Mouse (Mus musculus): ENCODE measurements around the gene Col6a1. TPM values are rescaled to one million over a fixed set of nuclear protein-coding genes. Genes with fewer than 3 reads are reported as not detected.
A peak's percentile ranks its signal among the peaks of the same experiment; 100 is the strongest.
"Not testable (repeated sequence)": the region's sequence is repeated elsewhere in the genome, so short reads cannot be mapped to it uniquely, and the experiment has no call there.

Col6a1 gene
- 10 to 100 TPM; 40.5 to 44.3 TPM for total RNA-seq (2021)
- long read RNA-seq, experiment 1, partial matches to known transcripts: 12 of 25 reads
- long read RNA-seq, experiment 1, other reads (novel, unspliced or antisense): 13 of 25 reads
- long read RNA-seq, experiment 2, partial matches to known transcripts: 12 of 43 reads
- long read RNA-seq, experiment 2, other reads (novel, unspliced or antisense): 31 of 43 reads

DNA sequence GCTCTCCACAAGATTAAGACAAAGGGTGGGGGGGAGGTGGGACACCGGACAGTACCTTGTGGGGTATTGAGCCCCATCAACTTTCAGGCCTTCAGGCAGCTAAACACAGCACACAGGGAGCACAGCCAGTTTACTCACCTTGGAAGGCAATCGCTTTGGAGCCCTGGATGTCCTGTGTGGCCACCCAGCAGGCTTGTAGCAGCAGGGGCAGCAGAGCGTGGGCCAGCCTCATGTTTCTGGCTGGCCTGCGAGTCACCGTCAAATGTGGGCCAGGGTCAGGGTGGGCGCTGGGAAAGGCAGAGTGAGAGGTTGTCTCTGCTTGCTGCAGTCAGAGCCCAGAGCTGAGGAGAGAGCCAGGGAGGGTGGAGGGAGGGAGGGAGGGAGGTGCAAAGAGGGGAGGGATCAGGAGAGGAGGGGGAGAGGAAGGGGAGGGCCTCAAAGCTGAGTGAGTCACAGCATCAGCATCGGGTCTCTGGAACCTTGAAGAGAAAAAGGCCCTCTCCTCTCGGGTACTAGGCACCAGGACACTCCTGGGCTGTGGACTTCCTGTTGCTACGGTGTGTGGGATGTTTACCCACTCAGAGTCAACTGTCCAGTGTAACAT lies at the start of gene Col6a1:
TSS of gene Col6a1 (minus strand) at position 487 of the 604 bp plus-strand sequence.
- intact Hi-C loops (cut with DNase I): no loop called here
- no peak for DNase-seq (ENCODE audit: low spot score in 2 of 2)

DNA sequence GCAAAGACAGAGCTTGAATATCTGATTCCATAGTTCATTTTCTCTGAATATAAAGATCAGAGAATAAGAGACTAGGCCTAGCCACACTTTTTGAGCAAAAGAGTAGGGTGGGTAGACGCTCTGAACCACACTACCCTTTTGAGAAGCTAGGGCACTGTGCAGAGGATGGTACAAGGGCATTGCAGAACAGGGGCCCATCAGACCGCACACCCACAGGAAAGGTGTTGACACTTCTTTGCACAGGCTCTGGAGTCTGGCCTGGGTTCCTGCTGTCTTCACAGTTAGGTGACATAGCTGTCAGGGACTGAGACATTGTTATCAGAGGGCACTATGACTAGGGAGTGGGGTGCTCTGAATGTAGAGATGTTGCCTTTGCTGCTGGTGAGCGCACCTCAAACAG lies 45.7 kb upstream of the Col6a1 start:
- DNase-seq (ENCODE audit: low spot score in 2 of 2): no peak
- intact Hi-C loops (cut with DNase I): no loop called here

DNA sequence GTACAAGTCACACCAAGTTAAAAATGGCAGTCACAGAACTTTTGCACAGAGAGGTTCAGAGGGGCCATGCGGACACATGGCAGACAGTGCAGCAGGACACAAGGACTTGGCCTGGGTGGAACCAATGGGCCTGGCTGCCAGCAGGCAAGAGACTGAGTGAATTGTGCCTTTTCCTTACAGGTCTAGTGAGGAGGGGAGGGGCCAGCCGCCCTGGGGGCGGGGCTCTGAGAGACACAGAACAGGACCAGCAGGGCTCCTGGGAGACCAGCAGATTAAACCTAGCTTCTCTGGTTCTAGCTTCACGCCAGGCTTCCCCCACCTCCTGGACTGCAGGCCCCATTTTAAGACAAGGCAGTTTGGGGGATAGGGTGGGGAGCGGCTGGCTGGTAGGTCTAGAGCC lies 45.1 kb upstream of the Col6a1 start:
- intact Hi-C loops (cut with DNase I): no loop called here
- no peak for DNase-seq (ENCODE audit: low spot score in 2 of 2)

DNA sequence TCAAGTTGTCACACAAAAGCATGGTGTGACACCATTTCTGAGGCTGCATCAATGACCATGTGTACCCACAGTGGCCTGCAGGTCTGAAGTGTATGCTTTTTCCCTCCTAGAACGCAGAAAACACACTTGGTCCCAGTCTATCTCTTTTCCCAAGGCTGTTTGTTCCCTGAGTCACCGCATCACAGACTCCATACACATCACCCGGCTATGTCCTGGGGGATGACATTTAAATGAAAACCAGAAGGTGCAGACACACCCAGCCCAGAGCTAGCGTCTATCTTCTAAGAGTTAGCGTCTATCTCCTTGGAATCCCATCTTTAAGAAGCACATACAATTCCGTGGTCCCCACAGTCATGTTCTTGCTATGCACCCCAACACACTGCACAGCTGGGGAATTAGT lies 43.6 kb upstream of the Col6a1 start:
- intact Hi-C loops (cut with DNase I): no loop called here
- no peak for DNase-seq (ENCODE audit: low spot score in 2 of 2)

DNA sequence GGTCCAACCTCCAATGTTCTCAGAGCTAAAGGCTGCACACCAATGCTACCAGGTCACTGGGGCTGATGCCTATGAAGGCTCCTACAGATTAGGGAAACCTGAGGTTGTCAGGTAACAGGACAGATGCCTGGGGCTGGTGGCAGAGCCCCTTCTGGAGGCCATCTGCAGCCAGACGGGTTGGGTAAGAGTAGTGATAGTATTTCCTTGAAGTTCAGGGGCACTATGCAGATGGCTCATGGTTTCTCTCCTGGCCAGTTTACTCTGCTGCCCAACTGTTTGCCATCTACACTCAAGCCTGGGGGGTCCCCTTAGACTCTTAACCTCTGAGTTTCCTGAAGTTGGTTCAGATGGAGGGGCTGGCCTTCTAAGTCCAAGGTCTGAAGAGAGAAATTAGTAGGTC lies 40.2 kb upstream of the Col6a1 start:
- intact Hi-C loops (cut with DNase I): no loop called here
- no peak for DNase-seq (ENCODE audit: low spot score in 2 of 2)

DNA sequence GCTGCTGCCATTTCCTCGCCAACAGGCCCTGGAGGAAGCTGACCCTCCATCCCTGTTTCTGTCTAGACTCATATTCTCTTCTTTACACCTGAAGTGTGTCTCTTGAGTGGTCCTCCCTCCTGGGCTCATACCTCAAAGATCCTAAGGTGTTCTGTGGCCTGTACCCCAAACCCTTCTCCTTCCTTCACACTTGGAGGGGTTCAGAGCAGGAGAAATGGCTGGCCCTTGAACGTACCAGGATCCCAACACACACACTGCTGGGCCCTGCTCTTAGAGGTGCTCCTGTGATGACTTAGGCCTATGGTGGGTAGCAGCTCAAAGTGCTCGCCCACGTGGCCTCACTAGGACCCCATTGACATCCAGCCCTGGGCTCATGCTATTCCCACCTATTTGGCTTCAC lies 39.0 kb upstream of the Col6a1 start:
- intact Hi-C loops (cut with DNase I): no loop called here
- DNase-seq (ENCODE audit: low spot score in 2 of 2): no peak

DNA sequence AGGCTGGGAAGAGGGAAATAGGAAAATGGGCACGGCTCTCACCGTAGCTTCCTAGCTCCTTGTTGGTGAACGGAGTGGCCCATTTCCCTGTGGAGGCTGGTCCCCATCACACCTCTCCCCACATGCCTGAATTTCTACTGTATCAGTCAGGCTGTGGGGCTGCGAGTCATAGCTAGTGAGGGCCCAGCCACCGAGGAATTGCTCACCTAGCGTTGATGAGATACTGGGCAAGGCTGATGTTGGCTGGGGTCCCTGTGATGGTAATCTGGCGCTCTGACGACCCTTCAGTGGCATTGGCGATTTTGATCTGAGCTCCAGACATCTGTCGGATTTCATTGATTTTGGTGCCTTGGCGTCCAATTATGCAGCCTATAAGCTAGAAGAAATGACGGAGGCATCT lies 37.0 kb upstream of the Col6a1 start:
- intact Hi-C loops (cut with DNase I): no loop called here
- no peak for DNase-seq (ENCODE audit: low spot score in 2 of 2)

DNA sequence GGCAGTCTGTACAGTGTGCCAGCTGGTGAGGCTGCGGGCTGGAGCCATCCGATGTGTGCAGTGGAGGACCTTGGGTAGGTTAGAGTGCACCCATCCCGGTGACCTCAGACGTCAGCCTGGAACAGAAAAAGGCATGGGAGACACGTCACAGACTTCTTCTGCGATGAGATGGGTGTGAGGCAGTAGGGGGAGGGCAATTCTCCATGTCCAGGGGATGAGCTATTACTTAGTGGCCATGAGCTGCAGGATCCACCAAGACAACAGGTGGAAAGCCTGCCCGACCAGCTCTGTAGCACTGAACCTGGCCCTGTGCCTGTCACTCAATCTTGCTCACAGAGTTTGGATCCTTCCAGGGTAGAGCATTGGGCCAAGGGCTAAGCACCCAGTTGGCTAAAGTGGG lies 36.4 kb upstream of the Col6a1 start:
- intact Hi-C loops (cut with DNase I): no loop called here
- DNase-seq (ENCODE audit: low spot score in 2 of 2): no peak

DNA sequence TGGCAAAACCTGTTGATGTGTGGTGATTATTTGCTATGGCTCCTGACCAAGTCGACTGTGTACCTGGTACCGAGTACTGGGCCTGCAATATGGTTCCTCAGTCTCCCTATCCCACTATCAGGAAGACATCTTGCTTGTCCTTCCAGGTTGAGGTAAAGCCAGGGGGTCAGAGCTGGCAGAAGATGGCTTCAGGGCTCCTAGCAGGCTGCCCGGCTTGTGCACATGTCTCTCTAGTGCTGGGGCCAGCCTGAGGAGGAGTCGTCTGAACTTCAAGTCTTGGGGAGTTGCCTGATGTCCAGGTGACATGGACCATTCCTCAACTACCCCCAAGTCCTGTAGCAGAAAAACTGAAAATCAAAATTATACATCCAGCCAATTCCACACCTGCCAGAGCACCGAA lies 33.9 kb upstream of the Col6a1 start:
- DNase-seq (ENCODE audit: low spot score in 2 of 2): no peak
- intact Hi-C loops (cut with DNase I): no loop called here

DNA sequence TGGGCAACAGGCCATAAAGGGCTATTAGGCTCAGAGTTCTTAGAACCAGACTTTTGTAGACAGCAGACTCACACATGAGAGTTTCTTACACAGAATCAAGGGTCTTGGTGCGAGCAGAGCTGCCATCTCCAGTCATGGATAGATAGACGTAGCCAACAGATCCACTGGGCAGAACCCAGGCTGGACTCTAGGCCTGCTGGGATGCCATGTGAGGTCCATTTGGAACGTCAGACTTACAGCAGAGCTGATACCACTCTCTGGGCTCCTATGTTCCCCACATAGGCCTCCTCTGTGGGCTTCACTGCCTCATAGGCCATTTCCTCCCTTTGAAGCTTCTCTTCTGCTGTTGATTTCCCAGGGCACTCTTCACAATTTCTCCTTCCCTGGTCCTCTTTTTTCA lies 27.7 kb upstream of the Col6a1 start:
- intact Hi-C loops (cut with DNase I): no loop called here
- no peak for DNase-seq (ENCODE audit: low spot score in 2 of 2)

DNA sequence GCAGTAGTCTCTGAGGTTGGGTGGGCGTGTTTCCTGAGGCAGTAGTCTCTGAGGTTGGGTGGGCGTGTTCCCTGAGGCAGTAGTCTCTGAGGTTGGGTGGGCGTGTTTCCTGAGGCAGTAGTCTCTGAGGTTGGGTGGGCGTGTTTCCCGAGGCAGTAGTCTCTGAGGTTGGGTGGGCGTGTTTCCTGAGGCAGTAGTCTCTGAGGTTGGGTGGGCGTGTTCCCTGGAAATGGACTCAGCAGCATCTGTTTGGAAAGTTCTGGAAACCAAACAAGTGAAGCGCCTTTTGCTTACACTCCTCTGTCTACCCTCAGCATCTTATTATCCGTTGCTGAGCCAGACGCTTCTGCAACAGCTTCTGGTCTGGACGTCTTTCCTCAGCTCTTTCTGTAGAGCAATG lies 18.3 kb upstream of the Col6a1 start:
- intact Hi-C loops (cut with DNase I): not testable (repeated sequence)
- peak; percentile 43 to 49 for DNase-seq (ENCODE audit: low spot score in 2 of 2)

DNA sequence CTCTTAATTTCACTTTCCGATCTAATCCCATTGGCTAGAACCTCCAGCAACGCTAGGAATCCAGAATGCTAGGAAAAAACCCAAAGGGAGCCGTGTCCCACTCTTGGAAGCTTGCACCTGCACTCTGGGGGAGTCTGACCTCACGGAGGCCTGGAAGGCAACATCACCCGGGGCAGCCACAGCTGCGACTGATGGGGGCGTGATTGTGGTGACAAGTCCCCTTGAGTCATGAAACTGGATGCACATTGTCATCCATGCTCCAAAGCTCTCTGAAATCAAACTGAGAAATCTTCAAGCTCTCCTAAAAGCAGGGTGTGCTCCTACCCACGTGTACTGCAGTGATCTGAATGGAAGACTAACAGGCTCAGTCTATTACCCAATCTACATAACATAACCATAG lies 10.8 kb upstream of the Col6a1 start:
- intact Hi-C loops (cut with DNase I): loop anchor here (5.0 kb wide), 1 partner anchor 279 kb away; no protein-coding TSS in a partner anchor
- DNase-seq (ENCODE audit: low spot score in 2 of 2): peak in 1 of 2 experiments; percentile 1

DNA sequence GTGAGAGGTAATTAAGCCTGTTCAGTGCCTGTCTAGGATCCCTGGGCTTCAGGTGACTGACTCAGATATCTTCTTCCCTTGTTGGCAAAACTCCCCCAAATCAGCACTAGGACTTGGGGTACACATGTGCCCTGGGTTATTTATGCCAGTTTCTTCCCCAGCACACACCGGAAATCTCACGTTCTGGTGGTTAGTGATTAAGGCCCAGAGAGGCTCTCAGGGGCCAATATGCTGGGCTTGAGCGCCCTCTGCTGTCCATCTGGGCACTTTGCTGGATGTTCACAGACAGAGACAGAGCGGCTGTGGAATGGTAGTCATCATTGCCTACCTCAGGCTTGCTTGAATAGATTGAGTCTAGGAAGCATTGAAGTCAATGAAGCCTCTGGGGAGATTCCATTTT lies 9.0 kb upstream of the Col6a1 start:
- intact Hi-C loops (cut with DNase I): loop anchor here (2.0 to 5.0 kb wide), 3 partner anchors 112 to 278 kb away; partner anchors contain the start of gene Col6a2
- peak; percentile 80 to 90 for DNase-seq (ENCODE audit: low spot score in 2 of 2)

DNA sequence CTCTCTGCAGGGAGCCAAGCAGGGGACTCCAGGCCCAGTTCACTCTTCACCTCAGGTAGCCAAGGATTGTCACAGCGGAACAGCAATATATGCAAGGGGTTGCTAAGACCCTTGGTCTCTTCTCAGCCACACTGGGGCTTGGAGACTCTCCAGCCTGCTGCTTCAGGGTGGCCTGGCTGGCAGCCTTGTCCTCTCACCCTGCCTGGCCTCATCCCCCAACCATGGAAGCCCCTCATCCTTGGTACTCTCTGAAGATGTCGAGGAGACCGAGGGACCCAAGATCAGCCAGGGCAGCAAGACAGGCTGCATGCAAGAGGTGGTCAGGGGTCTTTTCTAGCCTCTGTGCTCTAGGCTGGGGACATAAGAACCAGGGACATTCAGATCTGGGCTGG lies 7.7 kb upstream of the Col6a1 start:
- intact Hi-C loops (cut with DNase I): loop anchor here (2.0 to 5.0 kb wide), 2 partner anchors 111 to 181 kb away; partner anchors contain the start of gene Col6a2
- DNase-seq (ENCODE audit: low spot score in 2 of 2): no peak

DNA sequence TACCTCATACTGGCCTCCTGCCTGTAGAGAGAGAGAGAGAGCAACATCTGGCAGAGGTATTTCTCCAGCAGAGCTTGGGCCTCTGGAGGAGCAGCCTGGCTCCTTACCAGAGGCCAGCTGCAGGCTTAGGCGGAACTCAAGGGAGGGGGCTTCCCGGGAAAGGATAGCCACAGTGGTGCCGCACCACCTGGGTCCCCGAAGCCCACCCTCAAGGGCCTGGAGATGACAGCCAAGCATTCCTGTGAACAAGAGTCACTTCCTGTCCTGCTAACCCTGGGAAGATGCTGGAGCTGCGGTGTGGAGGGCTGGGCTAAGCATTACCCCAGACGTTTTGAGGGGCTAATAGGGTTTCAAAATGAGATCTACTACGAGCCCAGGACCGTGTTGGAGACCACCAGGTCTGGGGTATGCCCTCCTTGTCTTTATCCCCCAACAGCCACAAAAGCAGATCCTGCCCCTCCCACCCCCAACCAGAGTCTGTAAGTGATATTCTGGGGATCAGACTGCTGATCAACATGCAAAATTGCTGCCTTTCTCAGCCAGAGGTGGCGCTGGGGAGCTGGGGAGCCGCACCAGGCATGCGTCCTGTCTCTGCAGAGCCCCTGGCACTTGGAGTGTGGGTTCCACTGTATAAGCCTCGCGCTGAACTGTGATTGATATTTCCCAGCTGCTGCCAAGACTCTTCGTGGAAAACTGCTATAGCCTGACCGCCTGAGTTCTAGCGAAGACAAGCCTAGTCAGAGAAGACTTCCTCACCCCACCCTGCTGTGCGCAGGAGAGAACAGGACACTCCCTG lies 7.1 kb upstream of the Col6a1 start:
- intact Hi-C loops (cut with DNase I): loop anchor here (5.0 kb wide), 1 partner anchor 181 kb away; no protein-coding TSS in a partner anchor
- peak; percentile 77 to 83 for DNase-seq (ENCODE audit: low spot score in 2 of 2)

DNA sequence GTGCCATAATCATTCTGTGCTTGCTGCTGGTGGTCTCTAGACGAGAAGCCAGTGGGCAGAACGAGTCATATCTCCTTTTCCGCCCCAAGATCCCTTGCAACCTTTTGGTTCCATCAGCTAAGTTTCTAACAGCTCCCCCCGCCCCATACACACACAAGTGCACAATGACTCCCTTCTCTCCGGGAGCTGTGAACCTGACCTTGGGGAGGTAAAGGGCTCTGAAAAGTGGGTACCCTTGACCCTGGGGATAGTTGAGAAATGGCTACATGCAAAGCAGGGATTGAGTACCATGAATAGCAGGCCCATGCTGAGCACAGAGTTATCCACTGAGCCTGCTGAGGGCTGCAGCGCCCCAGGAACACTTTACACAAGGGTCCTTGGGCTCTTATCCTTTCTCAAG lies 6.4 kb upstream of the Col6a1 start:
- DNase-seq (ENCODE audit: low spot score in 2 of 2): no peak
- intact Hi-C loops (cut with DNase I): loop anchor here (5.0 kb wide), 1 partner anchor 180 kb away; no protein-coding TSS in a partner anchor

DNA sequence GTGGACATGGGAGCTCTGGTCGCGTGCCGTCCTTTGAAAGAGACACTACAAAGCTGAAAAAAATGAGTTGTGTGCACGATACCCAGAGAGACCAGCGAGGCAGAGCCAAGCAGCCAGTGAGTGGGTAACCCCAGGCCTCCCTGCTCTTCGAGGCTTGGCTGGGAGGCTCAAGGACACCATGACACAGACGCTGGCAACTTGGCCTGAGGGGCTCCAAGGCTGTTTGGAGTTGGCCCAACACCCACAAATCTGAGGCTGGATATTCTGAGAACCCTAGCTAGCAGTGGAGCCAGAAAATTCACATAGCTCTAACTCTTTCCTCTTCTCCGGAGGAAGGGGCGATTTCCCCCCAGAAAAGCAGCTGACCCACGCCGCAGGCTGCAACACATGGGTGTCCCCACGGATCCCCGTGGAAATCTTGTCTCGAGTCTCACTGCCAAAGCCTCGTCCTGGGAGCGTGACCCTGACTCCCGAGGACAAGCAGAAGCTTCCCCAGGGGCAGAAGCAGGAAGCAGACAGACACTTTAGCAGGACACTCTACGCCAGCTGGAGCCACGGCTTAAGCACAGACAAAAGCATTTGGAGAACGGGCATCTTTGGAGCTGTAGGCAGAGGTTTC lies 5.8 kb upstream of the Col6a1 start:
- DNase-seq (ENCODE audit: low spot score in 2 of 2): no peak
- intact Hi-C loops (cut with DNase I): loop anchor here (5.0 kb wide), 1 partner anchor 179 kb away; no protein-coding TSS in a partner anchor

DNA sequence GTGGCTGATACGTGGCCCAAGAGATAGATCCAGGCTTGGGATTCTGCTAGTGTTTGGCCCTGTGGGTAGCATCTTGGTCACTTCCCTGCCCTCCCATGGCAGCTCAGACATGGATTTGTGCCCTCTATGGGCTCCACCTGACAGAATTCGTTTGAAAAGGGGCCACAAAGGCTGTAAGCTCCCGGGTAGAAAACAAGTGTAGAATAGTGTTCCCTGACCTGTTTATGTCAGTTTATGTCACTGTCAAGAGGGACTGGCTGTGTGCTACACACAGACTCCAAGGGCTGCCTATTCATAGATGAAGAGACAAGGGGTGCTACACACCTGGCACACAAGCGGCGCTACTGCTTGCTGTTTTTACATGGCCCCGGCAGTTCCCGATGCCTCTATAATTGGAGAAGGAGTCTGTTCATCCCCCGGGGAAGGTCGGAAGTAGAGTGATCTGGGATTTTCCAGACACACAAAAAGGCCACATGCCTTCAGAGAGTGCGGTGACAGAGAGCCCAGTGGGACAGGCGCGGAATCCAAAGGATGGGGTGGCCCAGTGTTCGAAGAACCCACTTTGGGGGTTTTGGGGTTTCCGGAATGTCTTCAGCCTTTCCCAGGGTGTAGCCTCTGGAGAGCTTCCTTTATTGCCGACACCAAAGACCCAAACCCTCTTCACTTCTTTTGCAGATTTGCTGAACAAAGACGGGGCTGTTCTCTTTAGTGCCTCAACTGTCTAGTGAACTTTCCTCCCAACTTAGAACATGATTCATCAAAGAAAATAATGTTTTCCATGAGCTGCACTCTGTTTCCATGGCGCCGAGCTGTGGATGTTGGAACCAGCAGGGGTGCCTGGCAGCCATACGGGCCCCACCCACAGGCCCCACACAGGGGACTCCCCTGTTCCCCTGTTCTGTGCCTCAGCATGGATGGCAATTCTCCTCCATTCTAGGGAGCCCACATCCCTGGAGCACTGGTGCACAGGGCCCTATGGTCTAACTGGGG lies 4.0 kb upstream of the Col6a1 start:
- peak; percentile 77 to 79 for DNase-seq (ENCODE audit: low spot score in 2 of 2)
- intact Hi-C loops (cut with DNase I): loop anchor here (5.0 kb wide), 1 partner anchor 178 kb away; no protein-coding TSS in a partner anchor

DNA sequence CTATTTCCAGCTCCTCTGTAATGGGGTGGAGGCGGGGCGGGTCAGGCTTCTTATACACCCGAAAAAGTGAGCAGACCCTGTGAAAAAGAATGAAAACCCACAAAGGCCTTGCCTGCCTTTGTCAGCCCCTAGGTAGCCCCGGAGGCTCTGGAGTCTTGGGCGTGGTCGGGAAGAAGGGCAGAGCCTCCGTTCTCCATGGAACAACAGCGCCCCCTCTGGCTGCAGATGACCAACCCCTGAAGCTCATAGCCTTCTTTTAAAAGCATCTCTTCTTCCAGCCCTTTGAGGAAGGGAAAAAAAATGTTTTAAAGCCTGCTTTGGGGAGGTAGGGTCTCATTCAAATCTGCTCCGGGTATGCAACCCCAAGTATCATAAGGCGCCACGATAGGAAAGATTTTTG lies 2.4 kb upstream of the Col6a1 start:
- peak; percentile 79 to 80 for DNase-seq (ENCODE audit: low spot score in 2 of 2)
- intact Hi-C loops (cut with DNase I): no loop called here
